Mouse (Mus musculus): ENCODE measurements around the gene Cmss1. TPM values are rescaled to one million over a fixed set of nuclear protein-coding genes. Genes with fewer than 3 reads are reported as not detected.

Gene Cmss1
- polyA plus RNA-seq (2014; fragmentation: Nextera tagmentation; extraction: Ambion mirVana): 54.7 and 58.3 TPM in 2 replicates

GRCm38 (mm10) chr16:57606444-57607227 lies at the start of gene Cmss1:
TSS of gene Cmss1 (minus strand) at chr16:57606864.
- H3K9ac ChIP-seq (ENCODE audit: low read length): peak within 1 kb of the TSS; percentile 59
- H3K9me3 ChIP-seq (ENCODE audit: control insufficient read depth, low read length): no peaks in the 10 kb centered on the region
- ATAC-seq (ENCODE audit: insufficient number of reproducible peaks, low FRiP score, low TSS enrichment, low read depth) (peak; percentile 88), DNase-seq (ENCODE audit: low spot score) (peak; percentile 95)
- H3K27ac ChIP-seq (replicated peaks; ENCODE audit: low read depth, low read length): no peak within 1 kb of the TSS
- H3K4me3 ChIP-seq (ENCODE audit: low read depth, low read length): peak within 1 kb of the TSS; percentile 87
- H3K4me1 ChIP-seq (ENCODE audit: control insufficient read depth, insufficient read depth, low read length): 0 out of 2 replicates have a peak, but pooled peaks cover 3% of the 10 kb centered on the region
- no peaks in the 10 kb centered on the region for H3K27me3 ChIP-seq (ENCODE audit: control insufficient read depth, insufficient read depth, low read length)
- peak within 1 kb of the TSS; percentile 49 for H3K4me2 ChIP-seq (ENCODE audit: low read depth, severe bottlenecking)
- H3K36me3 ChIP-seq (ENCODE audit: control insufficient read depth, insufficient read depth, low read length): no peaks in the 10 kb centered on the region
- under 1% methylated on average over 64 of the region's 64 CpGs for WGBS

DNA sequence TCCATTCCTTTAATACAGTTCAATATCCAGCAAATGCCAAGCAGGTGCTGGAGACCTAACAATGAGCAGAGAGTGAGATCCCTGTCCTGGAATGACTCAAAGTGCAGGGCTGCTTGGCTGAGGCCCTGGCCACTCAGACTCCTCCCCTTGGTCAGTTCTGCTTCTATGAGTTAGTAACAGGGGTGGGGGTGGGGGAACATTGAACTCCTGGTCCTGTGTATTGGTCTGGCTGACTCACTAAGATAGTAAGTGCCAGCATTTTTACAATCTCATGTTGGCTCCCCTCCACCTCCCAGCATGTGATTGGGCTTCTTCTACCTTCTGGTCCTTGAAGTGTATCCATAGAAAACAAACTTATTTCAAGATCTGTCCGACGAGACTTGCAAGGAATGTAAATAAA lies 43.2 kb upstream of the Cmss1 start:
- Histone ChIP-seq H3K4me1 (ENCODE audit: control insufficient read depth, insufficient read depth, low read length) (no peaks in the 10 kb centered on the region), H3K27me3 (ENCODE audit: control insufficient read depth, insufficient read depth, low read length) (no peaks in the 10 kb centered on the region), H3K27ac (replicated peaks; ENCODE audit: low read depth, low read length) (no peak overlapping the region), H3K36me3 (ENCODE audit: control insufficient read depth, insufficient read depth, low read length) (no peaks in the 10 kb centered on the region), H3K9ac (ENCODE audit: low read length) (no peak overlapping the region), H3K4me3 (ENCODE audit: low read depth, low read length) (no peak overlapping the region), H3K4me2 (ENCODE audit: low read depth, severe bottlenecking) (no peak overlapping the region), H3K9me3 (ENCODE audit: control insufficient read depth, low read length) (no peaks in the 10 kb centered on the region)
- DNase-seq (ENCODE audit: low spot score) (no peak), ATAC-seq (ENCODE audit: insufficient number of reproducible peaks, low FRiP score, low TSS enrichment, low read depth) (no peak)
- WGBS: 77% methylated on average over 2 of the region's 2 CpGs

GRCm38 (mm10) chr16:57641346-57641885 lies 34.8 kb upstream of the Cmss1 start:
- no peaks in the 10 kb centered on the region for H3K4me1 ChIP-seq (ENCODE audit: control insufficient read depth, insufficient read depth, low read length)
- no peaks in the 10 kb centered on the region for H3K36me3 ChIP-seq (ENCODE audit: control insufficient read depth, insufficient read depth, low read length)
- ATAC-seq (ENCODE audit: insufficient number of reproducible peaks, low FRiP score, low TSS enrichment, low read depth) (no peak), DNase-seq (ENCODE audit: low spot score) (no peak)
- WGBS: 74% methylated on average over 10 of the region's 10 CpGs
- H3K4me2 ChIP-seq (ENCODE audit: low read depth, severe bottlenecking): no peak overlapping the region
- no peak overlapping the region for H3K27ac ChIP-seq (replicated peaks; ENCODE audit: low read depth, low read length)
- H3K27me3 ChIP-seq (ENCODE audit: control insufficient read depth, insufficient read depth, low read length): no peaks in the 10 kb centered on the region
- H3K4me3 ChIP-seq (ENCODE audit: low read depth, low read length): no peak overlapping the region
- H3K9ac ChIP-seq (ENCODE audit: low read length): no peak overlapping the region
- no peaks in the 10 kb centered on the region for H3K9me3 ChIP-seq (ENCODE audit: control insufficient read depth, low read length)

- H3K4me3 ChIP-seq (ENCODE audit: low read depth, low read length): no peak overlapping the region
- H3K4me2 ChIP-seq (ENCODE audit: low read depth, severe bottlenecking): no peak overlapping the region
- no peak overlapping the region for H3K27ac ChIP-seq (replicated peaks; ENCODE audit: low read depth, low read length)
- no peaks in the 10 kb centered on the region for H3K27me3 ChIP-seq (ENCODE audit: control insufficient read depth, insufficient read depth, low read length)
- DNase-seq (ENCODE audit: low spot score) (no peak), ATAC-seq (ENCODE audit: insufficient number of reproducible peaks, low FRiP score, low TSS enrichment, low read depth) (no peak)
- WGBS: 63% methylated on average over 5 of the region's 5 CpGs
- H3K9me3 ChIP-seq (ENCODE audit: control insufficient read depth, low read length): no peaks in the 10 kb centered on the region
- no peaks in the 10 kb centered on the region for H3K36me3 ChIP-seq (ENCODE audit: control insufficient read depth, insufficient read depth, low read length)
- no peaks in the 10 kb centered on the region for H3K4me1 ChIP-seq (ENCODE audit: control insufficient read depth, insufficient read depth, low read length)
- no peak overlapping the region for H3K9ac ChIP-seq (ENCODE audit: low read length)
Measured at GRCm38 (mm10) chr16:57634766-57635165, 28.1 kb upstream of the Cmss1 start.

DNA sequence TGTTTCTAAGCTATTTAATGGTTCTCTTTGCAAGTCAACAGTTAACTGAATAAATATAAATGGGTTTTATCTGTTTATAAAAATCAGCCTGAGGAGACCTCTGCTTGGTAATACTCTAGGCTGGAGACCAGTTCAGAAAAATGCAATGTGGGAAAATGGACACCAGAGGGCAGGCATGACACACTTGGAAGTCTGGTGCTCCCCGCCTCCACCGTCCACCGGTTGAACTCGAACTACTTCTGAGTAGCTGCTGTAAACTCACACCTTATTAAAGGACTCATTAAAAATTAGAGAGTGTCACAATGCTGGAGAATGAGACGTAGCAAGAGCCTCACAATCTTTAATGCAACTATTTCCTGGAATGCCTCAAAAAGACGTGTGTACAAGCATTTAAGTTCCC lies 27.5 kb upstream of the Cmss1 start:
- H3K9me3 ChIP-seq (ENCODE audit: control insufficient read depth, low read length): no peaks in the 10 kb centered on the region
- 7% methylated on average over 6 of the region's 6 CpGs for WGBS
- no peaks in the 10 kb centered on the region for H3K36me3 ChIP-seq (ENCODE audit: control insufficient read depth, insufficient read depth, low read length)
- H3K4me1 ChIP-seq (ENCODE audit: control insufficient read depth, insufficient read depth, low read length): no peaks in the 10 kb centered on the region
- H3K4me2 ChIP-seq (ENCODE audit: low read depth, severe bottlenecking): no peak overlapping the region
- no peak overlapping the region for H3K9ac ChIP-seq (ENCODE audit: low read length)
- ATAC-seq (ENCODE audit: insufficient number of reproducible peaks, low FRiP score, low TSS enrichment, low read depth): peak; percentile 79; the same call in 1 of the 2 replicates
- no peaks in the 10 kb centered on the region for H3K27me3 ChIP-seq (ENCODE audit: control insufficient read depth, insufficient read depth, low read length)
- DNase-seq (ENCODE audit: low spot score): peak; percentile 89
- no peak overlapping the region for H3K4me3 ChIP-seq (ENCODE audit: low read depth, low read length)
- no peak overlapping the region for H3K27ac ChIP-seq (replicated peaks; ENCODE audit: low read depth, low read length)

DNA sequence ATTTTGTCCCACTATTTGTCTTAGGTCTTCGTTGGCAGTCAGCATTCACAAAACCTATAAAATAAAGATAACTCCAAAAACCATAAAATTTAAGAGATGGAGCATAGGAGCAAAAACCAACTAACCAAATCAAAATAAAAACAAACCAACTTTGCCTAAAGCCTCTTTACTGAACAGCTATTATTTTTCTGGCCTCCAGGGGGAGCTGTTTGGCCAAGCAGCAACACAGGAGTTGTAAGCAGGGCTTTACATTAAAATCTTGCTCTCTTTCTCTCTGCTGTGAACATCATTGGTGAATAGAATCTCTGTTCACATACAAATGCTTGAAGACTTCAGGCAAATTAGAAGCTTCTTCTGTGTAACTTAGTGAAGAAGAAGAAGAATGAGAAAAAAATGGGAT lies 5.1 kb upstream of the Cmss1 start:
- Histone ChIP-seq H3K4me1 (ENCODE audit: control insufficient read depth, insufficient read depth, low read length) (0 out of 2 replicates have a peak, but pooled peaks cover 3% of the 10 kb centered on the region), H3K27ac (replicated peaks; ENCODE audit: low read depth, low read length) (no peak overlapping the region), H3K27me3 (ENCODE audit: control insufficient read depth, insufficient read depth, low read length) (no peaks in the 10 kb centered on the region), H3K4me2 (ENCODE audit: low read depth, severe bottlenecking) (no peak overlapping the region), H3K9me3 (ENCODE audit: control insufficient read depth, low read length) (no peaks in the 10 kb centered on the region), H3K36me3 (ENCODE audit: control insufficient read depth, insufficient read depth, low read length) (no peaks in the 10 kb centered on the region), H3K9ac (ENCODE audit: low read length) (no peak overlapping the region), H3K4me3 (ENCODE audit: low read depth, low read length) (no peak overlapping the region)
- ATAC-seq (ENCODE audit: insufficient number of reproducible peaks, low FRiP score, low TSS enrichment, low read depth): no peak
- DNase-seq (ENCODE audit: low spot score): peak; percentile 43
- 0% methylated on average over 1 of the region's 1 CpGs for WGBS

GRCm38 (mm10) chr16:57601031-57601430 lies 5.6 kb downstream of the Cmss1 start:
- no peaks in the 10 kb centered on the region for H3K9me3 ChIP-seq (ENCODE audit: control insufficient read depth, low read length)
- no peaks in the 10 kb centered on the region for H3K27me3 ChIP-seq (ENCODE audit: control insufficient read depth, insufficient read depth, low read length)
- H3K36me3 ChIP-seq (ENCODE audit: control insufficient read depth, insufficient read depth, low read length): no peaks in the 10 kb centered on the region
- no peak overlapping the region for H3K9ac ChIP-seq (ENCODE audit: low read length)
- ATAC-seq (ENCODE audit: insufficient number of reproducible peaks, low FRiP score, low TSS enrichment, low read depth): no peak
- DNase-seq (ENCODE audit: low spot score): no peak
- no peaks in the 10 kb centered on the region for H3K4me1 ChIP-seq (ENCODE audit: control insufficient read depth, insufficient read depth, low read length)
- H3K4me3 ChIP-seq (ENCODE audit: low read depth, low read length): no peak overlapping the region
- H3K4me2 ChIP-seq (ENCODE audit: low read depth, severe bottlenecking): no peak overlapping the region
- no peak overlapping the region for H3K27ac ChIP-seq (replicated peaks; ENCODE audit: low read depth, low read length)

GRCm38 (mm10) chr16:57597295-57597957 lies 9.2 kb downstream of the Cmss1 start:
- no peak overlapping the region for H3K9ac ChIP-seq (ENCODE audit: low read length)
- no peak overlapping the region for H3K27ac ChIP-seq (replicated peaks; ENCODE audit: low read depth, low read length)
- 83% methylated on average over 4 of the region's 4 CpGs for WGBS
- H3K36me3 ChIP-seq (ENCODE audit: control insufficient read depth, insufficient read depth, low read length): no peaks in the 10 kb centered on the region
- H3K4me1 ChIP-seq (ENCODE audit: control insufficient read depth, insufficient read depth, low read length): no peaks in the 10 kb centered on the region
- no peak overlapping the region for H3K4me3 ChIP-seq (ENCODE audit: low read depth, low read length)
- DNase-seq (ENCODE audit: low spot score) (no peak), ATAC-seq (ENCODE audit: insufficient number of reproducible peaks, low FRiP score, low TSS enrichment, low read depth) (no peak)
- no peak overlapping the region for H3K4me2 ChIP-seq (ENCODE audit: low read depth, severe bottlenecking)
- H3K9me3 ChIP-seq (ENCODE audit: control insufficient read depth, low read length): no peaks in the 10 kb centered on the region
- H3K27me3 ChIP-seq (ENCODE audit: control insufficient read depth, insufficient read depth, low read length): no peaks in the 10 kb centered on the region

Measured in limb, embryonic 11.5 days (tissue).